Mouse (Mus musculus) E14TG2a.4 (cell line): ENCODE data around the gene Sars2.

Experiments used
- CTCF ChIP-seq: conservative IDR thresholded peaks from 2 replicates; pipeline ENCODE4 v1.5.1; 2014; ENCODE audit warnings: low read length
- POU5F1 ChIP-seq: IDR thresholded peaks from 2 replicates; pipeline ENCODE4 v1.6.1; 2014; ENCODE audit warnings: low read length, borderline replicate concordance

DNA sequence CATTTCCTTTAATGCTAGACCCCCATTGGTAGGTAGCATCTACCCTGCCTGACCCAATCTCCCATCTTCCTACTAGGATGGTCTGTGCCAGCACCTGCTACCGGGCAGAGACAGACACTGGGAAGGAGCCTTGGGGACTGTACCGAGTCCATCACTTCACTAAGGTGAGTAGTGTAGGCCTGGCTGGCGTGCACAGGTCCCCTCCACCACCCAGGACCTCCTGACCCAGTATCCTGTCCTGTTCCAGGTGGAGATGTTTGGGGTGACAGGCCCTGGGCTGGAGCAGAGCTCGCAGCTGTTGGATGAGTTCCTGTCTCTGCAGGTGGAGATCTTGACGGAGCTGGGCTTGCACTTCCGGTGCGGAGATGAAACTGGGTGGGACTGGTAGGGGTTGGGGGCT is 8.1 kb downstream of the Sars2 start:
- no peak for TF ChIP-seq CTCF
- no peak for TF ChIP-seq POU5F1
